Comparison of ENCODE assay signal across 8 mouse cellular contexts in the genomic region with DNA sequence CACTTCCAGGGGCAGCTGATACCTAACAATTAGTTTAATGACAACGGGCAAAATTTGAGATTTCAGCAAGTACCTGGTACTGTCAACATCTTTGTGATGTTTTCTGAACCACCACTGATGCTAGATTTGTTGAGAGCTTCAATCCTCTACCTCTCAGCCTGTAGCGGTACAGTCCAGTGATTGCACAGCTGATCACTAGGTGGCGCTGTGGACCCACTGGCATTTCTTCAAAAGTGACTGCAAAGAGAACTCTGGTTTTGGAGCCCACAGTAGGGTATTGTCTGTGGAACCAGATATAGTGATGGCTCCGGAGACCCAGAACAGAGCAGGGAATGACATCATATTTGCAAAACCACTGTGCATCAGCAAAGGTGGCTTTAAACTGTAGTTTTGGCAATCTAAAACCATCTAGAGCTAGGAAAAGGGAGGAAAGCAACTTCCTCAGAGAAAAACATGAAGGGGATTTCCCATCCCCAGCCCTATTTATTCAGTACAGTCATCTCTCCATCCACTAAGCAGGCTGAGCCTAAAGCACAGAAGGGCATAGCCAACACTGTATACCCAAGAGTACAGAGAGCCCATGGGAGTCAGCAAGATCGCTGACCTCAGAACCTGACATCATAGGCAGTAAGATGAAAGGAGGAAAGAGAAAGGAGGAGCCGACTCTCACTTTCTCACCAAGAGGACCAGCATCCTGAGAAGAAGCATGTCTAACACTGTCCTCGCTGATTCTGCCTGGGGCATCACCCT.
A peak's percentile ranks its signal among the peaks of the same experiment; 100 is the strongest.
DNase-seq lines count a peak whose midpoint lies in the region; ATAC-seq and TF ChIP-seq lines count a peak whose summit lies in the region.

No protein-coding gene starts in this region.

- TF ChIP-seq POLR2A in spleen, adult 2 months (IDR thresholded peaks at IDR 0.05; ENCODE audit: low read depth, low read length) = no peak

- H3K27ac ChIP-seq in heart, embryonic 11.5 days (ENCODE audit: low read depth, low read length) = no peak overlapping the region
- 0 out of 2 replicates have a peak overlapping the region, but pooled peaks have one; percentile 16 for H3K27ac ChIP-seq in spleen, adult 2 months (ENCODE audit: insufficient read depth, low read length)

- DNase-seq in adrenal gland, adult (ENCODE audit: inconsistent age in 2 of 2, low spot score in 1 of 2) = peak; percentile 35 to 76
- no peak for DNase-seq in adrenal gland, adult 8-10 months
- peak; percentile 5 for DNase-seq in cerebellum, adult 9-10 months
- peak; percentile 34 for DNase-seq in layer of hippocampus, adult 9-11 months
- DNase-seq in lung, postnatal 25 days (ENCODE audit: low spot score) = peak; percentile 23
- peak; percentile 49 to 57 for DNase-seq in spleen, adult 2 months (ENCODE audit: low read depth in 1 of 2, low spot score in 2 of 2)

- peaks cover 9% of the 10 kb centered on the region for H3K27me3 ChIP-seq in E14TG2a.4 (ENCODE audit: insufficient read depth, low read length)
- no peaks in the 10 kb centered on the region for H3K27me3 ChIP-seq in heart, embryonic 11.5 days (ENCODE audit: control insufficient read depth, insufficient read depth, low read length)
- no peaks in the 10 kb centered on the region; the same call in 1 of the 2 replicates for H3K27me3 ChIP-seq in spleen, adult 2 months (ENCODE audit: control insufficient read depth, insufficient read depth, low read length)

- no peak overlapping the region for H3K9ac ChIP-seq in heart, embryonic 11.5 days (ENCODE audit: low read depth, low read length)

- peak; percentile 97 for TF ChIP-seq CTCF in E14TG2a.4 (conservative IDR thresholded peaks at IDR 0.05; ENCODE audit: low read length)
- peak; percentile 66; the same call in 1 of the 2 replicates for TF ChIP-seq CTCF in spleen, adult 2 months (IDR thresholded peaks at IDR 0.05; ENCODE audit: extremely low read depth, insufficient read depth, insufficient read length, insufficient replicate concordance)

- H3K36me3 ChIP-seq in E14TG2a.4 (ENCODE audit: insufficient read depth, low read length) = no peaks in the 10 kb centered on the region
- H3K36me3 ChIP-seq in heart, embryonic 11.5 days (ENCODE audit: control insufficient read depth, insufficient read depth, low read length) = no peaks in the 10 kb centered on the region
- H3K36me3 ChIP-seq in spleen, adult 2 months (ENCODE audit: control insufficient read depth, insufficient read depth, low read length) = no peaks in the 10 kb centered on the region

- 34% methylated on average over 7 of the region's 7 CpGs for WGBS in heart, embryonic 11.5 days (ENCODE audit: insufficient replicate concordance)
- 33% methylated on average over 7 of the region's 7 CpGs for WGBS in spleen, adult 2 months

- H3K4me1 ChIP-seq in E14TG2a.4 (replicated peaks; ENCODE audit: low read depth, low read length) = no peaks in the 10 kb centered on the region
- H3K4me1 ChIP-seq in heart, embryonic 11.5 days (ENCODE audit: control insufficient read depth, insufficient read depth, low read length) = no peaks in the 10 kb centered on the region
- no peaks in the 10 kb centered on the region; the same call in 1 of the 2 replicates for H3K4me1 ChIP-seq in spleen, adult 2 months (ENCODE audit: control insufficient read depth, insufficient read depth, insufficient read length)

- ATAC-seq in heart, embryonic 11.5 days (replicated peaks; ENCODE audit: insufficient number of reproducible peaks, low FRiP score, low TSS enrichment) = 0 out of 2 replicates have a peak, but pooled peaks have one; percentile 39

- H3K9me3 ChIP-seq in E14TG2a.4 (ENCODE audit: low read length) = no peaks in the 10 kb centered on the region
- no peaks in the 10 kb centered on the region for H3K9me3 ChIP-seq in heart, embryonic 11.5 days (replicated peaks; ENCODE audit: control insufficient read depth, low read length)

- no peak overlapping the region for H3K4me2 ChIP-seq in heart, embryonic 11.5 days

- no peak overlapping the region for H3K4me3 ChIP-seq in E14TG2a.4 (replicated peaks; ENCODE audit: low read length)
- no peak overlapping the region for H3K4me3 ChIP-seq in heart, embryonic 11.5 days (ENCODE audit: low read depth, low read length)
- no peak overlapping the region for H3K4me3 ChIP-seq in spleen, adult 2 months (ENCODE audit: extremely low read depth, insufficient read depth, insufficient read length)
